Mouse (Mus musculus) small intestine, adult 2 months (tissue): ENCODE results near the gene Olfr830.

Source experiments
- CTCF ChIP-seq: fragments of 200-500 bp; IDR thresholded peaks from 2 replicates; pipeline ENCODE4 v1.5.1; 2012; ENCODE audit warnings: low read depth, mild to moderate bottlenecking, control low read depth, inconsistent platforms, low read length, moderate library complexity, mixed read lengths; ENCODE audit not compliant: insufficient replicate concordance, insufficient read length; ENCODE audit errors: extremely low read depth
- POLR2A ChIP-seq: fragments of 200-500 bp; IDR thresholded peaks from 2 replicates; pipeline ENCODE4 v1.6.1; 2012; ENCODE audit warnings: low read depth, mild to moderate bottlenecking, control low read depth, inconsistent platforms, low read length, moderate library complexity

DNA sequence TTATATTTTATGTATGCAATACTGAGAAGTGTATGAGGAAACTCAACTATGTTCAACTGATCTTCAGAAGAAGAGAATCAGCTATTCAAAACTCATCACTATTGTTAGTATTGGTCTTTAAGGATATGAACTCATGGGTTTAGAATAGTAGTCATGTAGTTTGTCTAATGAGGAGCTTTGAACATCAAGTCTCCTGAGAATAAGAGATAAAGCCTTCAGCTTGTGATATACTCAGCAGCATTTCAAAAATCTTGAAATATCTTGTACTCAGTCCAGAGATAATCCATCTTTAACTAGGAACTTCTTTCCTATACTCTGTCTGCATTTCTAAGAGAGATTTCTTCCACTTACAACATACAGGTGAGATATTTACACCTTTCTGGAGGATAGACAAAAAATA, at the start of gene Olfr830:
- no peak for TF ChIP-seq CTCF
- TF ChIP-seq POLR2A, result no peak
